Mouse (Mus musculus): ENCODE data around the gene Atp5h.

DNA sequence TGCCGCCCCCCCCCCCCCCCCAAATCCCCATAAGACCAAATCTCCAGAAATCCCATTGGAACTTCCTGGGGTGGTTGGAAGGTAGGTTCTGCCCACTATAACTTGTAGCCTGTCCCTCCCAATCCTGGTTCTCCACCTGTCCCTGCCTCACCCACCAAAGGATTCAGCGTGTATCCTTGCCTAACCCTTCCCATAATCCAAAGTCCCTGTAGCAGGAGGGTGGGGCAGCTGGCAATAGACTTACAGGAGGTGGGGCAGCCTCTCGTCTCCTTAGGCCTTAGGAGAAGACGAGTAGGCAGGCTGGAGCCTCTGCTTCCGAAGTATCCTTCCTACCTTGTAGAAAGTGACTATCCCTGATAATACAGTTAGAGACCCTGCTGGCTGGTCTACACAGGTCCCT lies 36.4 kb upstream of the Atp5h start:
- no peak for TF ChIP-seq POLR2A (IDR thresholded peaks at IDR 0.05; ENCODE audit: extremely low read depth, insufficient read depth, low read length)
- TF ChIP-seq CTCF (IDR thresholded peaks at IDR 0.05; ENCODE audit: extremely low read depth, insufficient read depth, low read length) = no peak
